Mouse (Mus musculus): ENCODE measurements at regions not wholly inside any gene's neighbourhood (a gene's known extent, or its start where the extent isn't known, plus 50 kb on each side); places are given as distances from the start of the nearest gene placed in this dataset.

DNA sequence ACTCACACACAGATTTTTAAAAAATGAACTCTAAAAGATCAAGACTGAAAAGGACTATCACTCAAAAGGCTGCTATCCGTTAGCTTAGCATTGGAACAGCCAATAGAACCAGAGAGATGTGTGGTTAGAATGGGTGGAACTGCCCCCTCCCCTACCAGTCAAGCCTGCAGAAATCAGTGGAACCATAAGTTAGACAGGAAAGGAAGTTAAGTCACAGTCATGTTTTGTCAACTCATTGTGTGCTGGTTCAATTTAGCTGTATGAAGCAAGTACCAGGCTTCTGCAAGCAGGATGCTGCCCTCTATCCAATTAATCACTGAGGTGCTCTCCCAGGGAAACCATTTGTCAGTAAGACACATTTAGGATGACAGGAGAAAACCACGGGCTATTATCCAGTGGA is 117.1 kb downstream of the Gm9817 start:
- no peak overlapping the region for H3K9ac ChIP-seq (ENCODE audit: low read length)
- no peaks in the 10 kb centered on the region for H3K27me3 ChIP-seq (ENCODE audit: control insufficient read depth, insufficient read depth, low read length)
- ATAC-seq (ENCODE audit: insufficient number of reproducible peaks, insufficient read depth, low FRiP score, low read depth): no peak
- 70% methylated on average over 2 of the region's 2 CpGs for WGBS
- no peaks in the 10 kb centered on the region for H3K4me1 ChIP-seq (ENCODE audit: control insufficient read depth in 2 of 2, insufficient read depth in 2 of 2, low read length in 2 of 2)
- H3K27ac ChIP-seq (replicated peaks in 1 of 2; ENCODE audit: control insufficient read depth in 1 of 2, insufficient read depth in 1 of 2, low read depth in 2 of 2, low read length in 2 of 2): no peak overlapping the region
- no peaks in the 10 kb centered on the region for H3K36me3 ChIP-seq (ENCODE audit: control insufficient read depth, insufficient read depth, low read length)
- H3K4me3 ChIP-seq (ENCODE audit: control insufficient read depth in 1 of 2, insufficient read depth in 1 of 2, low read depth in 1 of 2, low read length in 2 of 2): no peak overlapping the region
- no peak overlapping the region for H3K4me2 ChIP-seq (ENCODE audit: low read length)
- no peaks in the 10 kb centered on the region for H3K9me3 ChIP-seq (ENCODE audit: control insufficient read depth, low read length)

- ATAC-seq (ENCODE audit: insufficient number of reproducible peaks, insufficient read depth, low FRiP score, low read depth): no peak
- no peaks in the 10 kb centered on the region for H3K36me3 ChIP-seq (ENCODE audit: control insufficient read depth, insufficient read depth, low read length)
- H3K4me1 ChIP-seq (ENCODE audit: control insufficient read depth in 2 of 2, insufficient read depth in 2 of 2, low read length in 2 of 2): no peaks in the 10 kb centered on the region
- no peak overlapping the region for H3K4me2 ChIP-seq (ENCODE audit: low read length)
- no peaks in the 10 kb centered on the region for H3K9me3 ChIP-seq (ENCODE audit: control insufficient read depth, low read length)
- H3K4me3 ChIP-seq (ENCODE audit: control insufficient read depth in 1 of 2, insufficient read depth in 1 of 2, low read depth in 1 of 2, low read length in 2 of 2): no peak overlapping the region
- no peak overlapping the region for H3K9ac ChIP-seq (ENCODE audit: low read length)
- no peaks in the 10 kb centered on the region for H3K27me3 ChIP-seq (ENCODE audit: control insufficient read depth, insufficient read depth, low read length)
- H3K27ac ChIP-seq (replicated peaks in 1 of 2; ENCODE audit: control insufficient read depth in 1 of 2, insufficient read depth in 1 of 2, low read depth in 2 of 2, low read length in 2 of 2): no peak overlapping the region
Observed at GRCm38 (mm10) chr13:45196363-45196762, 117.9 kb downstream of the Gm9817 start.

- no peak overlapping the region for H3K4me3 ChIP-seq (ENCODE audit: control insufficient read depth in 1 of 2, insufficient read depth in 1 of 2, low read depth in 1 of 2, low read length in 2 of 2)
- no peak overlapping the region for H3K4me2 ChIP-seq (ENCODE audit: low read length)
- H3K36me3 ChIP-seq (ENCODE audit: control insufficient read depth, insufficient read depth, low read length): no peaks in the 10 kb centered on the region
- ATAC-seq (ENCODE audit: insufficient number of reproducible peaks, insufficient read depth, low FRiP score, low read depth): no peak
- H3K9me3 ChIP-seq (ENCODE audit: control insufficient read depth, low read length): no peaks in the 10 kb centered on the region
- no peaks in the 10 kb centered on the region for H3K27me3 ChIP-seq (ENCODE audit: control insufficient read depth, insufficient read depth, low read length)
- H3K27ac ChIP-seq (replicated peaks in 1 of 2; ENCODE audit: control insufficient read depth in 1 of 2, insufficient read depth in 1 of 2, low read depth in 2 of 2, low read length in 2 of 2): no peak overlapping the region
- H3K4me1 ChIP-seq (ENCODE audit: control insufficient read depth in 2 of 2, insufficient read depth in 2 of 2, low read length in 2 of 2): no peaks in the 10 kb centered on the region
- H3K9ac ChIP-seq (ENCODE audit: low read length): no peak overlapping the region
- 66% methylated on average over 9 of the region's 9 CpGs for WGBS
Observed at GRCm38 (mm10) chr13:45200511-45201120, 122.1 kb downstream of the Gm9817 start.

DNA sequence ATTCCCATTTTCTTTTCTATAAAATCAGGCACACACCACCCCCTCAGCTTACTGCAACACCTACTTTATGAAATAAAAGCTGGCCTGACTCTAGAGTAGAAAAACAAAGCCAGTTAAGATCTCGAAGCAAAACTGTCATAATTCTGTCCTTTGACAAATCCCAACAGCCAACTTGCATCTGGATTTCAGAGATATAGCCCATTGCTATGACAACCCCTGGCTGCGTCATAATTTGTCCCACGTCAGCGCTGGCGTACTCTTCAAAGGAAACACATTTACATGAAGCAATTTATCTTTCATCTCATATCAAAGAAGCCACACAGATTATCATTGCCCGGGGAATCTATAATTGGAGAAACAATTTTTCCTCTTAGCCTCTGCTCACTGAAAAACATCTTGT is 126.4 kb downstream of the Gm9817 start:
- no peak for ATAC-seq (ENCODE audit: insufficient number of reproducible peaks, insufficient read depth, low FRiP score, low read depth)
- Histone ChIP-seq H3K4me2 (ENCODE audit: low read length) (no peak overlapping the region), H3K27ac (replicated peaks in 1 of 2; ENCODE audit: control insufficient read depth in 1 of 2, insufficient read depth in 1 of 2, low read depth in 2 of 2, low read length in 2 of 2) (no peak overlapping the region), H3K9me3 (ENCODE audit: control insufficient read depth, low read length) (no peaks in the 10 kb centered on the region), H3K4me1 (ENCODE audit: control insufficient read depth in 2 of 2, insufficient read depth in 2 of 2, low read length in 2 of 2) (no peaks in the 10 kb centered on the region), H3K9ac (ENCODE audit: low read length) (no peak overlapping the region), H3K4me3 (ENCODE audit: control insufficient read depth in 1 of 2, insufficient read depth in 1 of 2, low read depth in 1 of 2, low read length in 2 of 2) (no peak overlapping the region), H3K27me3 (ENCODE audit: control insufficient read depth, insufficient read depth, low read length) (no peaks in the 10 kb centered on the region), H3K36me3 (ENCODE audit: control insufficient read depth, insufficient read depth, low read length) (no peaks in the 10 kb centered on the region)
- WGBS: 77% methylated on average over 6 of the region's 6 CpGs

DNA sequence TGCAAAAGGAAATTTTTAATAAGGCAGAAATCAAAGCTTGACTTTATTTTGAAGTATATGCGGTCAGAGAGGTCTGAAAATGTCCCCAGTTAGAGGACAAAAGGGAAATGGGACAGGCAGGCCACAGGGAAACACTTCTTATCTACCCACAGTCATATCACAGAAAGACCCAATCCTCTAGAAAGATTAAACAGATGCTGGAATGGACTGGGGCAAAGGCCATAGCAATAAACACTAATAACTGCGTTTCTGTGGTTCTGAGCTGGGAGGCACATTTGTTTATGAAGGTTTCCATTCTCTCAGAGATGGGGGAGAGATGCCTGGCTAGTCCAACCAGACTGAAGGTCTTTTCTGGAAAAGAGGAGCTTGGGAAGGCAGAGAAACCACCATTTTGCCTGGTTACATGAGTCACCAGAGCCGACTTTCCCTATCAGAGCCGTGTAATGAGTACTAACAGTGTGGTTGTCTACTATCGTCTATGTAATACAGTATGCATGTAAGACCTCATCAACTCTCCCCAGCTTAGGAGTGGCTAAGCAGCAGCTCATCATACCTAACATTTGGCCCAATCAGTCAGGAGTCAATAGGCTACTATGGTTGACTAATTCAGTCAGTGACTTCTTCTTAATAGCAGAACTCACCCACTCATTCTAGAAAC is 130.2 kb downstream of the Gm9817 start:
- no peaks in the 10 kb centered on the region for H3K27me3 ChIP-seq (ENCODE audit: control insufficient read depth, insufficient read depth, low read length)
- WGBS: 75% methylated on average over 5 of the region's 5 CpGs

GRCm38 (mm10) chr13:45211241-45211640 is 132.7 kb downstream of the Gm9817 start:
- ATAC-seq (ENCODE audit: insufficient number of reproducible peaks, insufficient read depth, low FRiP score, low read depth): no peak
- Histone ChIP-seq H3K36me3 (ENCODE audit: control insufficient read depth, insufficient read depth, low read length) (no peaks in the 10 kb centered on the region), H3K4me1 (ENCODE audit: control insufficient read depth in 2 of 2, insufficient read depth in 2 of 2, low read length in 2 of 2) (no peaks in the 10 kb centered on the region), H3K27ac (replicated peaks in 1 of 2; ENCODE audit: control insufficient read depth in 1 of 2, insufficient read depth in 1 of 2, low read depth in 2 of 2, low read length in 2 of 2) (no peak overlapping the region), H3K27me3 (ENCODE audit: control insufficient read depth, insufficient read depth, low read length) (no peaks in the 10 kb centered on the region), H3K4me2 (ENCODE audit: low read length) (no peak overlapping the region), H3K9ac (ENCODE audit: low read length) (no peak overlapping the region), H3K9me3 (ENCODE audit: control insufficient read depth, low read length) (no peaks in the 10 kb centered on the region), H3K4me3 (ENCODE audit: control insufficient read depth in 1 of 2, insufficient read depth in 1 of 2, low read depth in 1 of 2, low read length in 2 of 2) (no peak overlapping the region)
- 86% methylated on average over 9 of the region's 9 CpGs for WGBS

More for the DNA sequence above, 130.2 kb downstream of the Gm9817 start:
- Histone ChIP-seq H3K4me2 (ENCODE audit: low read length) (no peak overlapping the region), H3K4me3 (ENCODE audit: control insufficient read depth in 1 of 2, insufficient read depth in 1 of 2, low read depth in 1 of 2, low read length in 2 of 2) (no peak overlapping the region), H3K9ac (ENCODE audit: low read length) (no peak overlapping the region), H3K27ac (replicated peaks in 1 of 2; ENCODE audit: control insufficient read depth in 1 of 2, insufficient read depth in 1 of 2, low read depth in 2 of 2, low read length in 2 of 2) (no peak overlapping the region), H3K36me3 (ENCODE audit: control insufficient read depth, insufficient read depth, low read length) (no peaks in the 10 kb centered on the region), H3K4me1 (ENCODE audit: control insufficient read depth in 2 of 2, insufficient read depth in 2 of 2, low read length in 2 of 2) (no peaks in the 10 kb centered on the region), H3K9me3 (ENCODE audit: control insufficient read depth, low read length) (no peaks in the 10 kb centered on the region)
- no peak for ATAC-seq (ENCODE audit: insufficient number of reproducible peaks, insufficient read depth, low FRiP score, low read depth)

- no peak overlapping the region for H3K27ac ChIP-seq (replicated peaks in 1 of 2; ENCODE audit: control insufficient read depth in 1 of 2, insufficient read depth in 1 of 2, low read depth in 2 of 2, low read length in 2 of 2)
- no peaks in the 10 kb centered on the region for H3K9me3 ChIP-seq (ENCODE audit: control insufficient read depth, low read length)
- H3K27me3 ChIP-seq (ENCODE audit: control insufficient read depth, insufficient read depth, low read length): no peaks in the 10 kb centered on the region
- no peak for ATAC-seq (ENCODE audit: insufficient number of reproducible peaks, insufficient read depth, low FRiP score, low read depth)
- H3K9ac ChIP-seq (ENCODE audit: low read length): no peak overlapping the region
- H3K36me3 ChIP-seq (ENCODE audit: control insufficient read depth, insufficient read depth, low read length): no peaks in the 10 kb centered on the region
- H3K4me1 ChIP-seq (ENCODE audit: control insufficient read depth in 2 of 2, insufficient read depth in 2 of 2, low read length in 2 of 2): no peaks in the 10 kb centered on the region
- no peak overlapping the region for H3K4me3 ChIP-seq (ENCODE audit: control insufficient read depth in 1 of 2, insufficient read depth in 1 of 2, low read depth in 1 of 2, low read length in 2 of 2)
- H3K4me2 ChIP-seq (ENCODE audit: low read length): no peak overlapping the region
- 32% methylated on average over 5 of the region's 5 CpGs for WGBS
Observed at GRCm38 (mm10) chr13:45213116-45213834, 134.8 kb downstream of the Gm9817 start.

Measured in heart, embryonic 14.5 days (tissue).